Mouse (Mus musculus) C2C12 (cell line): ENCODE results near the gene Ifnl2. TPM values are rescaled to one million over a fixed set of nuclear protein-coding genes. Genes with fewer than 3 reads are reported as not detected.

Experiments used
- H3K27me3 ChIP-seq: one replicate; pipeline ENCODE4 v1.6.1; 2011; ENCODE audit not compliant: control insufficient read depth, insufficient read depth, insufficient read length
- H3K36me3 ChIP-seq: one replicate; pipeline ENCODE4 v1.6.1; 2011; ENCODE audit not compliant: control insufficient read depth, insufficient read depth
- H3K4me3 ChIP-seq: one replicate; pipeline ENCODE4 v1.5.1; 2011; ENCODE audit warnings: mild to moderate bottlenecking, control low read depth; ENCODE audit not compliant: poor library complexity, insufficient read depth, severe bottlenecking
- H3K79me2 ChIP-seq: one replicate; pipeline ENCODE4 v1.6.1; 2011; ENCODE audit not compliant: control insufficient read depth, insufficient read depth
- H3K79me3 ChIP-seq: one replicate; pipeline ENCODE4 v1.6.1; 2011; ENCODE audit warnings: low read depth, control low read depth
- H3ac ChIP-seq: one replicate; pipeline ENCODE3; 2011; ENCODE audit warnings: low read depth; ENCODE audit not compliant: control insufficient read depth, insufficient read length
- CEBPB ChIP-seq: IDR thresholded peaks from one replicate; pipeline ENCODE4 v1.6.1; 2011; ENCODE audit warnings: low read depth, mild to moderate bottlenecking, control low read depth, moderate library complexity
- CTCF ChIP-seq: IDR thresholded peaks from one replicate; pipeline ENCODE4 v1.5.1; 2011; ENCODE audit not compliant: control insufficient read depth, insufficient read depth, insufficient read length
- FOSL1 ChIP-seq: IDR thresholded peaks from one replicate; pipeline ENCODE4 v1.8.0; 2011; ENCODE audit warnings: mild to moderate bottlenecking, low read length; ENCODE audit not compliant: poor library complexity, insufficient read depth, severe bottlenecking
- MAX ChIP-seq: IDR thresholded peaks from one replicate; pipeline ENCODE4 v1.6.1; 2011; ENCODE audit warnings: mild to moderate bottlenecking, control low read depth
- MYOD1 ChIP-seq: IDR thresholded peaks from one replicate; pipeline ENCODE4 v1.6.1; 2011; ENCODE audit warnings: low read depth; ENCODE audit not compliant: control insufficient read depth, insufficient read length
- MYOG ChIP-seq: IDR thresholded peaks from one replicate; pipeline ENCODE4 v1.6.1; 2011; ENCODE audit not compliant: control insufficient read depth, insufficient read length; ENCODE audit errors: extremely low read depth
- USF1 ChIP-seq: IDR thresholded peaks from one replicate; pipeline ENCODE4 v1.6.1; 2011; ENCODE audit warnings: low read depth, mild to moderate bottlenecking, control low read depth, moderate library complexity
- polyA plus RNA-seq: library from polyadenylated mRNA; unstranded; fragments of >200 nt; fragmentation: generic; extraction: Trizol; gene quantifications from one replicate; pipeline ENCODE4 v1.2.1, GENCODE M21; 2012; ENCODE audit warnings: missing spikeins

The Ifnl2 gene
- polyA plus RNA-seq, 1 experiment, result not detected

GRCm38 (mm10) chr7:28482854-28483253 lies 27.4 kb downstream of the Ifnl2 start:
- Histone ChIP-seq H3K4me3 (no peak overlapping the region), H3K27me3 (peaks cover 10% of the 10 kb centered on the region), H3K79me3 (no peaks in the 10 kb centered on the region), H3K79me2 (no peaks in the 10 kb centered on the region), H3K36me3 (no peaks in the 10 kb centered on the region), H3ac (no peak overlapping the region)
- TF ChIP-seq MAX, result no peak
- no peak for TF ChIP-seq CEBPB
- TF ChIP-seq FOSL1, result no peak
- TF ChIP-seq MYOG, result no peak
- TF ChIP-seq MYOD1, result no peak
- TF ChIP-seq USF1, result no peak
- no peak for TF ChIP-seq CTCF

- no peak for TF ChIP-seq CEBPB
- TF ChIP-seq USF1, result no peak
- TF ChIP-seq MYOG, result no peak
- no peak for TF ChIP-seq CTCF
- no peak for TF ChIP-seq MAX
- TF ChIP-seq MYOD1, result no peak
- TF ChIP-seq FOSL1, result no peak
- no peak overlapping the region for H3K4me3 ChIP-seq
These were observed 31.4 kb downstream of the Ifnl2 start for GRCm38 (mm10) chr7:28478854-28479253.

GRCm38 (mm10) chr7:28477363-28477762 lies 32.9 kb downstream of the Ifnl2 start:
- no peaks in the 10 kb centered on the region for H3K79me2 ChIP-seq
- H3K79me3 ChIP-seq, result no peaks in the 10 kb centered on the region
- no peak for TF ChIP-seq CEBPB
- H3K27me3 ChIP-seq, result peaks cover 26% of the 10 kb centered on the region
- no peaks in the 10 kb centered on the region for H3K36me3 ChIP-seq
- H3K4me3 ChIP-seq, result no peak overlapping the region
- no peak overlapping the region for H3ac ChIP-seq

More at GRCm38 (mm10) chr7:28478854-28479253, 31.4 kb downstream of the Ifnl2 start:
- Histone ChIP-seq H3ac (no peak overlapping the region), H3K36me3 (no peaks in the 10 kb centered on the region), H3K79me2 (no peaks in the 10 kb centered on the region), H3K79me3 (no peaks in the 10 kb centered on the region), H3K27me3 (peaks cover 25% of the 10 kb centered on the region)

GRCm38 (mm10) chr7:28476191-28476590 lies 34.1 kb downstream of the Ifnl2 start:
- no peak overlapping the region for H3K4me3 ChIP-seq
- H3K79me2 ChIP-seq, result no peaks in the 10 kb centered on the region
- H3K36me3 ChIP-seq, result no peaks in the 10 kb centered on the region
- no peaks in the 10 kb centered on the region for H3K79me3 ChIP-seq
- TF ChIP-seq FOSL1 (no peak), MAX (no peak), MYOD1 (no peak), MYOG (no peak), CEBPB (no peak), USF1 (no peak), CTCF (no peak)
- peaks cover 29% of the 10 kb centered on the region for H3K27me3 ChIP-seq
- H3ac ChIP-seq, result no peak overlapping the region

- Histone ChIP-seq H3K79me3 (no peaks in the 10 kb centered on the region), H3K4me3 (no peak overlapping the region), H3ac (no peak overlapping the region), H3K36me3 (no peaks in the 10 kb centered on the region), H3K79me2 (no peaks in the 10 kb centered on the region), H3K27me3 (peaks cover 38% of the 10 kb centered on the region)
- TF ChIP-seq CEBPB, result no peak
- TF ChIP-seq MAX, result no peak
- TF ChIP-seq FOSL1, result no peak
These were observed 43.0 kb downstream of the Ifnl2 start for GRCm38 (mm10) chr7:28467213-28467751.

GRCm38 (mm10) chr7:28466721-28467212 lies 43.5 kb downstream of the Ifnl2 start:
- peaks cover 40% of the 10 kb centered on the region for H3K27me3 ChIP-seq
- H3K36me3 ChIP-seq, result no peaks in the 10 kb centered on the region
- H3K79me3 ChIP-seq, result no peaks in the 10 kb centered on the region
- H3K4me3 ChIP-seq, result no peak overlapping the region
- H3ac ChIP-seq, result no peak overlapping the region
- no peaks in the 10 kb centered on the region for H3K79me2 ChIP-seq
- TF ChIP-seq MYOG, result no peak
- TF ChIP-seq USF1, result no peak
- no peak for TF ChIP-seq MYOD1
- TF ChIP-seq CTCF, result no peak
- no peak for TF ChIP-seq FOSL1
- no peak for TF ChIP-seq CEBPB
- TF ChIP-seq MAX, result no peak
